Mouse (Mus musculus) left cerebral cortex, postnatal 36 days (tissue): ENCODE measurements at regions not wholly inside any gene's neighbourhood (a gene's known extent, or its start where the extent isn't known, plus 50 kb on each side); places are given as distances from the start of the nearest gene placed in this dataset.

Experiments
- DNase-seq, 2 experiments: peaks; one replicate each; pipeline ENCODE4 v3.0.0; 2021 to 2022; ENCODE audit warnings: low spot score in 2 of 2, mixed read lengths in 1 of 2
- intact Hi-C: fragments of 180-260 bp; cut with DNase I; formaldehyde crosslinking; loops from one replicate; pipeline ENCODE4 v1.15.1; 2025

GRCm38 (mm10) chr16:30886982-30887381 lies 194.2 kb downstream of the Xxylt1 start:
- intact Hi-C loops = no loop called here

GRCm38 (mm10) chr16:30887536-30887935 lies 193.7 kb downstream of the Xxylt1 start:
- DNase-seq = no peak

More at GRCm38 (mm10) chr16:30886982-30887381, 194.2 kb downstream of the Xxylt1 start:
- DNase-seq = no peak

GRCm38 (mm10) chr16:30888556-30889323 lies 192.5 kb downstream of the Xxylt1 start:
- DNase-seq = no peak
- intact Hi-C loops = no loop called here

More at GRCm38 (mm10) chr16:30887536-30887935, 193.7 kb downstream of the Xxylt1 start:
- intact Hi-C loops = no loop called here

GRCm38 (mm10) chr16:30892606-30893005 lies 188.6 kb downstream of the Xxylt1 start:
- no peak for DNase-seq
- intact Hi-C loops = no loop called here

GRCm38 (mm10) chr16:30894086-30894485 lies 187.1 kb downstream of the Xxylt1 start:
- intact Hi-C loops = no loop called here
- DNase-seq = no peak

GRCm38 (mm10) chr16:30895021-30895420 lies 186.2 kb downstream of the Xxylt1 start:
- intact Hi-C loops = no loop called here

GRCm38 (mm10) chr16:30897371-30897770 lies 183.9 kb downstream of the Xxylt1 start:
- DNase-seq = no peak
- intact Hi-C loops = no loop called here

More at GRCm38 (mm10) chr16:30895021-30895420, 186.2 kb downstream of the Xxylt1 start:
- DNase-seq = no peak

GRCm38 (mm10) chr16:30900121-30900520 lies 181.1 kb downstream of the Xxylt1 start:
- intact Hi-C loops = no loop called here
- no peak for DNase-seq

GRCm38 (mm10) chr16:30901309-30901708 lies 179.9 kb downstream of the Xxylt1 start:
- intact Hi-C loops = no loop called here

More at GRCm38 (mm10) chr16:30901309-30901708, 179.9 kb downstream of the Xxylt1 start:
- no peak for DNase-seq
